Mouse (Mus musculus) hindbrain, embryonic 15.5 days (tissue): ENCODE data around the gene Slc15a5. TPM values are rescaled to one million over a fixed set of nuclear protein-coding genes. Genes with fewer than 3 reads are reported as not detected.
"Not testable (repeated sequence)": the region's sequence is repeated elsewhere in the genome, so short reads cannot be mapped to it uniquely, and the experiment has no call there.

Source experiments
- ATAC-seq: fragments of 200-750 bp; cut with Nextera tagmentation; 2 replicates; pipeline ENCODE4 v1.8.0; 2017; ENCODE audit warnings: low read depth, moderate number of reproducible peaks, moderate TSS enrichment; ENCODE audit not compliant: low FRiP score
- H3K27ac ChIP-seq: fragments of 300-500 bp; sonication (generic); replicated peaks from 2 replicates; pipeline ENCODE4 v1.5.1; 2015; ENCODE audit warnings: mild to moderate bottlenecking, inconsistent platforms
- H3K27me3 ChIP-seq: fragments of 300-500 bp; sonication (generic); 2 replicates; pipeline ENCODE4 v1.6.1; 2015; ENCODE audit warnings: control low read depth, inconsistent platforms
- H3K36me3 ChIP-seq: fragments of 300-500 bp; sonication (generic); 2 replicates; pipeline ENCODE4 v1.6.1; 2015; ENCODE audit warnings: control low read depth, inconsistent platforms
- H3K4me1 ChIP-seq: fragments of 300-500 bp; sonication (generic); replicated peaks from 2 replicates; pipeline ENCODE4 v1.6.1; 2015; ENCODE audit warnings: control low read depth, inconsistent platforms
- H3K4me2 ChIP-seq: fragments of 300-500 bp; sonication (generic); 2 replicates; pipeline ENCODE4 v1.6.1; 2015; ENCODE audit warnings: moderate library complexity, mild to moderate bottlenecking, inconsistent platforms
- H3K4me3 ChIP-seq: fragments of 300-500 bp; sonication (generic); 2 replicates; pipeline ENCODE4 v1.5.1; 2015; ENCODE audit warnings: mild to moderate bottlenecking, inconsistent platforms
- H3K9ac ChIP-seq: fragments of 300-500 bp; sonication (generic); 2 replicates; pipeline ENCODE4 v1.6.1; 2015; ENCODE audit warnings: inconsistent platforms
- H3K9me3 ChIP-seq: fragments of 300-500 bp; sonication (generic); 2 replicates; pipeline ENCODE4 v1.6.1; 2016; ENCODE audit warnings: control low read depth, inconsistent platforms
- WGBS: fragments of 180-500 bp; shearing (Covaris S2); methylation state at CpG from one replicate; pipeline ENCODE4 v1.1.7; 2015; 5-methylcytosine and 5-hydroxymethylcytosine counted together
- polyA plus RNA-seq: library from polyadenylated mRNA; unstranded; fragments of >200 nt; fragmentation: Nextera tagmentation; extraction: Ambion mirVana; gene quantifications from 2 replicates; pipeline ENCODE4 v1.2.1, GENCODE M21; 2015

The Slc15a5 gene
- polyA plus RNA-seq: 0.16 TPM in 1 of 2 replicates, not detected in the other

GRCm38 (mm10) chr6:138079816-138080215 lies at the start of gene Slc15a5:
TSS of gene Slc15a5 (minus strand) at chr6:138079916.
- ATAC-seq: no peak
- no peaks in the 10 kb centered on the region for H3K4me1 ChIP-seq

GRCm38 (mm10) chr6:138128392-138129335 lies 48.9 kb upstream of the Slc15a5 start:
- no peak for ATAC-seq
- WGBS: 79% methylated on average over 10 of the region's 10 CpGs
- H3K9me3 ChIP-seq: no peaks in the 10 kb centered on the region
- no peaks in the 10 kb centered on the region for H3K36me3 ChIP-seq
- H3K4me3 ChIP-seq: no peak overlapping the region
- H3K9ac ChIP-seq: no peak overlapping the region
- no peaks in the 10 kb centered on the region for H3K4me1 ChIP-seq
- no peaks in the 10 kb centered on the region for H3K27me3 ChIP-seq
- H3K4me2 ChIP-seq: no peak overlapping the region
- no peak overlapping the region for H3K27ac ChIP-seq

More at GRCm38 (mm10) chr6:138079816-138080215, at the start of gene Slc15a5:
- Histone ChIP-seq H3K9me3 (no peaks in the 10 kb centered on the region), H3K4me3 (no peak within 1 kb of the TSS), H3K36me3 (no peaks in the 10 kb centered on the region), H3K4me2 (no peak within 1 kb of the TSS), H3K9ac (no peak within 1 kb of the TSS), H3K27me3 (no peaks in the 10 kb centered on the region), H3K27ac (no peak within 1 kb of the TSS)
- WGBS: 84% methylated on average over 4 of the region's 4 CpGs

GRCm38 (mm10) chr6:138117496-138117895 lies 37.8 kb upstream of the Slc15a5 start:
- no peak overlapping the region for H3K4me3 ChIP-seq
- no peak overlapping the region for H3K9ac ChIP-seq
- no peaks in the 10 kb centered on the region for H3K4me1 ChIP-seq
- H3K36me3 ChIP-seq: no peaks in the 10 kb centered on the region
- no peaks in the 10 kb centered on the region for H3K27me3 ChIP-seq
- H3K27ac ChIP-seq: no peak overlapping the region
- H3K4me2 ChIP-seq: no peak overlapping the region
- no peak for ATAC-seq
- no peaks in the 10 kb centered on the region for H3K9me3 ChIP-seq
- WGBS: 81% methylated on average over 3 of the region's 3 CpGs

GRCm38 (mm10) chr6:138104559-138104958 lies 24.8 kb upstream of the Slc15a5 start:
- no peak overlapping the region for H3K4me3 ChIP-seq
- H3K4me2 ChIP-seq: no peak overlapping the region
- H3K36me3 ChIP-seq: no peaks in the 10 kb centered on the region
- no peaks in the 10 kb centered on the region for H3K4me1 ChIP-seq
- ATAC-seq: no peak
- no peak overlapping the region for H3K9ac ChIP-seq
- H3K27ac ChIP-seq: no peak overlapping the region
- no peaks in the 10 kb centered on the region for H3K9me3 ChIP-seq
- H3K27me3 ChIP-seq: no peaks in the 10 kb centered on the region

- H3K27me3 ChIP-seq: no peaks in the 10 kb centered on the region
- 83% methylated on average over 7 of the region's 7 CpGs for WGBS
- H3K27ac ChIP-seq: no peak overlapping the region
- H3K4me3 ChIP-seq: no peak overlapping the region
- H3K36me3 ChIP-seq: no peaks in the 10 kb centered on the region
- no peaks in the 10 kb centered on the region for H3K4me1 ChIP-seq
- no peak for ATAC-seq
- no peaks in the 10 kb centered on the region for H3K9me3 ChIP-seq
- H3K4me2 ChIP-seq: no peak overlapping the region
- no peak overlapping the region for H3K9ac ChIP-seq
Measured at GRCm38 (mm10) chr6:138102940-138103339, 23.2 kb upstream of the Slc15a5 start.

- no peaks in the 10 kb centered on the region for H3K36me3 ChIP-seq
- no peak overlapping the region for H3K4me2 ChIP-seq
- H3K4me1 ChIP-seq: no peaks in the 10 kb centered on the region
- H3K27me3 ChIP-seq: no peaks in the 10 kb centered on the region
- no peaks in the 10 kb centered on the region for H3K9me3 ChIP-seq
- H3K4me3 ChIP-seq: no peak overlapping the region
- no peak overlapping the region for H3K9ac ChIP-seq
- ATAC-seq: no peak
- 92% methylated on average over 4 of the region's 4 CpGs for WGBS
- no peak overlapping the region for H3K27ac ChIP-seq
Measured at GRCm38 (mm10) chr6:138101843-138102242, 22.1 kb upstream of the Slc15a5 start.

- H3K4me1 ChIP-seq: no peaks in the 10 kb centered on the region
- no peak for ATAC-seq
- WGBS: 73% methylated on average over 3 of the region's 3 CpGs
Measured at GRCm38 (mm10) chr6:138099646-138100045, 19.9 kb upstream of the Slc15a5 start.

GRCm38 (mm10) chr6:138095060-138095459 lies 15.3 kb upstream of the Slc15a5 start:
- no peak overlapping the region for H3K27ac ChIP-seq
- no peaks in the 10 kb centered on the region for H3K27me3 ChIP-seq
- no peaks in the 10 kb centered on the region for H3K9me3 ChIP-seq
- no peak overlapping the region for H3K9ac ChIP-seq
- no peaks in the 10 kb centered on the region for H3K4me1 ChIP-seq
- no peak overlapping the region for H3K4me2 ChIP-seq
- H3K36me3 ChIP-seq: no peaks in the 10 kb centered on the region
- H3K4me3 ChIP-seq: no peak overlapping the region
- WGBS: 90% methylated on average over 3 of the region's 3 CpGs
- no peak for ATAC-seq

More at GRCm38 (mm10) chr6:138099646-138100045, 19.9 kb upstream of the Slc15a5 start:
- Histone ChIP-seq H3K9me3 (no peaks in the 10 kb centered on the region), H3K4me3 (no peak overlapping the region), H3K27me3 (no peaks in the 10 kb centered on the region), H3K9ac (no peak overlapping the region), H3K36me3 (no peaks in the 10 kb centered on the region), H3K27ac (no peak overlapping the region), H3K4me2 (no peak overlapping the region)

GRCm38 (mm10) chr6:138092432-138092831 lies 12.7 kb upstream of the Slc15a5 start:
- WGBS: 86% methylated on average over 7 of the region's 7 CpGs
- Histone ChIP-seq H3K36me3 (no peaks in the 10 kb centered on the region), H3K27me3 (no peaks in the 10 kb centered on the region), H3K9me3 (no peaks in the 10 kb centered on the region), H3K4me1 (no peaks in the 10 kb centered on the region), H3K9ac (no peak overlapping the region), H3K27ac (no peak overlapping the region), H3K4me2 (no peak overlapping the region), H3K4me3 (no peak overlapping the region)
- ATAC-seq: no peak

GRCm38 (mm10) chr6:138089084-138089483 lies 9.4 kb upstream of the Slc15a5 start:
- no peak for ATAC-seq
- H3K36me3 ChIP-seq: no peaks in the 10 kb centered on the region
- H3K27me3 ChIP-seq: no peaks in the 10 kb centered on the region
- no peak overlapping the region for H3K4me3 ChIP-seq
- H3K9me3 ChIP-seq: no peaks in the 10 kb centered on the region
- WGBS: 81% methylated on average over 8 of the region's 8 CpGs
- H3K4me2 ChIP-seq: no peak overlapping the region
- no peaks in the 10 kb centered on the region for H3K4me1 ChIP-seq
- no peak overlapping the region for H3K27ac ChIP-seq
- no peak overlapping the region for H3K9ac ChIP-seq

GRCm38 (mm10) chr6:138086421-138086820 lies 6.7 kb upstream of the Slc15a5 start:
- not testable (repeated sequence) for H3K9me3 ChIP-seq, H3K4me2 ChIP-seq, H3K4me3 ChIP-seq, H3K9ac ChIP-seq, H3K36me3 ChIP-seq, H3K4me1 ChIP-seq, H3K27me3 ChIP-seq, ATAC-seq, H3K27ac ChIP-seq

- Histone ChIP-seq H3K4me3 (no peak overlapping the region), H3K9me3 (no peaks in the 10 kb centered on the region), H3K4me1 (no peaks in the 10 kb centered on the region), H3K9ac (no peak overlapping the region), H3K4me2 (no peak overlapping the region), H3K36me3 (no peaks in the 10 kb centered on the region), H3K27ac (no peak overlapping the region), H3K27me3 (no peaks in the 10 kb centered on the region)
- no peak for ATAC-seq
- 91% methylated on average over 6 of the region's 6 CpGs for WGBS
Measured at GRCm38 (mm10) chr6:138080778-138081549, 1.2 kb upstream of the Slc15a5 start.
